Mouse (Mus musculus) WW6 (cell line): Measurements from ENCODE around the gene Hoxd3.

Source experiments
- DNase-seq: peaks from one replicate; pipeline ENCODE4 v3.0.0-alpha.2; 2013; ENCODE audit warnings: low read depth, low spot score

The Hoxd3 gene

DNA sequence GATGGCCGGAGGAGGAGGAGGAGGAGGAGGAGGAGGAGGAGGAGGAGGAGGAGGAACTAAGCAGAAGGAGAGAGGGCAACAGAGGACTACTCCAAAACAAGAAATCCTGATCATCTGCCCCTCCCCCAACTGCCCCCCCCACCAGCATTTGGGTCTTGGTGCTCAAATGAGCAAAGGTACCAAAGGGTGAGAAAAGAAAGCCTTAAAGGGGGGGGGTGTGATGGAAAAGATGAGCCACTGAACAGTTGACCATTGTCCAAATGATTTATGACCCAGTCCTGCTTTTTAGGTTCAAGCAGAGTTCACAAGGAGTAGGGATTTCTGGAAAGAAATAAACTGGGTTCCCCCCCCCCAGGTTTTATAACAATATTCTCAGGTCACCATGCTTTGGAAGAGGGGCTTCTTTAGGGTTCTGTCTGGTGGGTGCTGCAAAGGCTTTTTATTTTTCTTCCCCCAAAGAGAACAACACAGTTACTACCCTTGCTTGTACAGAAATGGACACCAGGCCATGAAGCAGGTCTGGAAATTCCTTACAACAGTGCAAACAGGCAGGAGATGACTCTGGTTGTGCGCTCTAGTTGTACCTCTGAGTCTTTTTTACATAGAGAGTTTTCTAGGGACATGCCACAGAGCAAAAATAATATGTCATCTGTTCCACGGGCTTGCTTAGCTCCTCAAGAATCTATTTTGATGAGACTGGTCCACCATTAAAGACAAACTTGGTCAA lies 29.7 kb downstream of the Hoxd3 start:
- DNase-seq: no peak

- no peak for DNase-seq
Observed at GRCm38 (mm10) chr2:74741979-74742277, 30.2 kb downstream of the Hoxd3 start.

DNA sequence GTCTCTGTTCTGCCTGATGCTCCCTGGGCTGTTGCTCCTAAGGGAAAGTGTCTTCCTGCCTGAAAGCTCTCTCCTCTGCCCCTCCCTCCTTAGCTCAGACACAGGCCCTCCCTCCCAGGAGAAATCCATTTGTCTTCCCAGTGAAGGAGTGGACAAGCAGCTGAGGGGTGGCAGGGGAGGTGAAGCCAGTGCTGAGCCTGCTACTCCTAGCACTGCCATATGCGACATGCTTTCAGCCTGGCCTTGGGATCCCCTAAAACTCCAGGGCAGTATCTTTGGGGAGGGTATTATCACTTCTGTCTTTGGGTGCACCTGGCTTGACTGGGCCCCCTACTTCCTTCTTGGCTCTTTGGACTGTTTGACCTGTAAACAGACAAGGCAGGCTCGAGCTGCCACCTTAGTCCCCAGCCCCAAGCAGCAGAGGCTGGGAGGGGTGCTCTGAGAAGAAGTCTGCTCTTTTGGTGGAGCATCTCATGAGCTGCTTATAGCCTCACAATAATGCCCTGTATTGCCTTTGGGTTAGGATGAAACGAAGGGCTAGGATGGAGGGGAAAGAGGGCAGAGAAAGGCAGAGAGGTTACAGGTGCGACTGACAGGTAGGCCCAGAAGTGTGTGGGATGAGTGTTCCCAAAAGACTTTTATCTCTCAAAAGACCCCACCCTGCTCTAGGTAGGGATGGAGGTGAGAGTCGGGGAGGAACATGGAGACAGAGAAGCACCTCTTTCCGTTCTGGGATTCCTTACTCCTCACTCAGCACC lies 34.0 kb downstream of the Hoxd3 start:
- no peak for DNase-seq

DNA sequence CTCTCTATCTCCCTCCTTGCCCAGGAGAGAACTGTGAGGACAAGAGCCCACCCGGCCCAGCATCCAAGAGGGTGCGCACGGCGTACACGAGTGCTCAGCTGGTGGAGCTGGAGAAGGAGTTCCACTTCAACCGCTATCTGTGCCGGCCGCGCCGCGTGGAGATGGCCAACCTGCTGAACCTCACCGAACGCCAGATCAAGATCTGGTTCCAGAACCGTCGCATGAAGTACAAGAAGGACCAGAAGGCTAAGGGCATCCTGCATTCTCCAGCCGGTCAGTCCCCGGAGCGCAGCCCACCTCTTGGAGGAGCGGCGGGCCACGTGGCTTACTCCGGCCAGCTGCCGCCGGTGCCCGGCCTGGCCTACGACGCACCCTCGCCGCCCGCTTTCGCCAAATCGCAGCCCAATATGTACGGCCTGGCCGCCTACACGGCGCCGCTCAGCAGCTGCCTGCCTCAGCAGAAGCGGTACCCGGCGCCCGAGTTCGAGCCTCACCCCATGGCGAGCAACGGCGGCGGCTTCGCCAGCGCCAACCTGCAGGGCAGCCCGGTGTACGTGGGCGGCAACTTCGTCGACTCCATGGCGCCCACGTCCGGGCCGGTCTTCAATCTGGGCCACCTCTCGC lies 34.7 kb downstream of the Hoxd3 start:
- DNase-seq: no peak

DNA sequence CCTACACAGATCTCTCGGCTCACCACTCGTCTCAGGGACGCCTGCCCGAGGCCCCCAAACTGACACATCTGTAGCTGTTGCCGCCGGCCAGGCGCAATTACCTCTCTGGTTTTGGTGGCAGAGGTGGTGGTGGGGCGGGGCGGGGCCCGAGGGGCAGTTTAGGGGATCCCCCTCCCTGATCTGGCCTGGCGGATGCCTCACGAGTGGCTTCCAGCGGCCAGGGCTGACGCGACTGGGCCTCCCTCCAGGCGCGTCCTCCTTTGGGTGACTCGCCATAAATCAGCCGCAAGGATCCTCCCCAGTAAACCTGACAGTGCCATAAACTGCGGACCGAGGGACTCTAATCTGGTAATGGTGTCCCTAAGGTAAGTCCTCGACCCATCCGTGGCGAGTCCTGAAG lies 35.3 kb downstream of the Hoxd3 start:
- no peak for DNase-seq

GRCm38 (mm10) chr2:74747661-74748141 lies 36.0 kb downstream of the Hoxd3 start:
- no peak for DNase-seq

DNA sequence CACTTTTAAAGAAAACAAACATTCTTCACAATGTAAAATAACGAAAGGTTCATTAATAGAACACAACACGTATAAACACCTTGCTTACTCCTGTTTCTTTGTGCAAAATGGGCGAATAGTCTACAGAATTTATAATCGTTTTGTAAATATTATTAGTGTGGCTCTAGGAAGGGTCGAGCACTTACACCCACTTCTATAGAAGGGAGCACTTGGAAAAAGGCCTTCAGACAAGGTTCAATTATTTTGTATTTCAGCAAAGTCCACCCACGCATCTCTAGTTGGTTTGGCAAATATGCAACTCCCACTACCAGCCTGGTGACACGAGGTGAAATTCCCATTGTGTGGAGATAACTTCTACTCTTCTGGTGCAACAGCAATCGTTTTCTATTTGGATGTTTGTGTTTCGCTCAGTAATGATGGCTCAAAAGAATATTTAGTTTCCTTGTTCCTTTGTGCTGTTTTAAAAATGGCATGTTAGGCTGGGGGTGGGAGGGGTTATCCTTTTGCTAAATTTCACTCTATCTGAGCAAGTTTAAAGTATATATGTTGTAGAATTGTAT lies 36.8 kb downstream of the Hoxd3 start:
- no peak for DNase-seq

DNA sequence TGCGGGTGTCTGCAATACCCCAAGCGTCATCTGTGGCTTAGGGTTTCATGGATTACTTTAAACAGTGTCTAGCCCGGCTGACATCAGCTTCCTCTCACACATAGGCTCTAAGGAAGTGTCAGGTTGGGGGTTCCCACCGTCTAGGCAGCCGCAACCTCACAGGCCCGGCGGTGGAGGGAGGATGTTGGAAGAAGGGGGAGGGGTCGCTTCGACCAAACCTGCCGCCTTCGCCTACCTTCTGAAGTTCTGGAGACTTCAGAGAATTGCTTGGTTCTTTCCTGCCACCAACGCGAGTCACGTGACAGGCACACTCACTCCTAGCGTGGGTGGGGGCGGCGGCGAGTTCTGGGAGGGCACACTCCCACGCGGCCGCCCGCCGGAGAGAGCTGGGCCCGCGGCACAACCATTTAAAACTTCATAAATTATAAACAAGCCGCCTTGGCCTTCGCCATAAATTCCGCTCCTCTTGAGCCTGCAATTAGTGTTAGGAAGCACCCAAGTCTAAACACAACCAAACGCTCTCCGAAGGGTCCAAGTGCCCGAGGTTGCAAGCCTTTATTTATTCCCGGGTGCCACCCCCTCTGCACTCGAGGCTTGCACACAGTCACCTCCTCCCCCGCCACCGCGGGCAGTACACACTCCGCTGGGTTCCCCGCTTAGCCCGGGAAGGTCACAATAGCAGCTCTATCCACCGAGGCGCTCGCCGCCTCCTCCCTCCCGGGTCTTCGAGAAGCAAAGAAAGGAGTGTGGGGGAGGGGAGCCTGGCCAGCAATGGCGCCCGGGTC lies 37.8 kb downstream of the Hoxd3 start:
- no peak for DNase-seq

GRCm38 (mm10) chr2:74750731-74751250 lies 39.1 kb downstream of the Hoxd3 start:
- DNase-seq: no peak

DNA sequence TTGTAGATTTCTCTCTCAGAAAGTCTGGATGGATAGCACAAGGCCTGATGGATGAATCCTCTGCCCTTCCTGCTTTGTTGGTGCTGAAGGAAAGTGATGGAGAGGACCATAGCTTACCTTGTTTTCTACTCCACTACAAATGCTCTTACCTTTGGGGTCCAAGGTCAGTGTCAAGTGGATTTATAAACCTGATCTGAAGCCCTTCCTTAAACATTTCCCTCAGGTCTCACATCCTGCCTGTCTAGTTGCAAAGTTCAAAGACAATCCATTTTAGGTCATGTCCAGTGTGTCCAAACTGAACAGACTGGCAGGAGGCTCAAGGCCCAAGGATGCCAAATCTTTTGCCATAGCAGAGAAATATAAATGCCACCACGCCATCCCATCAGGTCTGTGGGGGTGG lies 40.1 kb downstream of the Hoxd3 start:
- DNase-seq: no peak

- DNase-seq: no peak
Observed at GRCm38 (mm10) chr2:74752431-74753174, 40.9 kb downstream of the Hoxd3 start.

DNA sequence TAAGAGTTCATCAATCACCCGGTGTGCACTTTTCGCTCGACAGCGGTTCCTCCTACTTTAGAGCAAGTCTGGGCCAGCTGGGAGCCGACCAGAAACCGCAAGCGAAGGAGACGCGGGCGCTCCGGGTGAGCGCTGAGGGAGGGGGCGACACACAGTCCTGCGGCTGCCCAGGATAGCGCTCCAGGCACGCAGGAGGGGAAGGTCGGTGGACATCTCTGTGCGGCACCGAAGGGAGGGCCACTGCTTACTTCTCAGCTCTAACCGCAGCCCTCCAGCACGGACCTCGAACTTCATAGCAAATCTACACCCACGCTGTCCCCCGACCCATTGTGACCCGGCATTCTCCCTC lies 41.4 kb downstream of the Hoxd3 start:
- no peak for DNase-seq

DNA sequence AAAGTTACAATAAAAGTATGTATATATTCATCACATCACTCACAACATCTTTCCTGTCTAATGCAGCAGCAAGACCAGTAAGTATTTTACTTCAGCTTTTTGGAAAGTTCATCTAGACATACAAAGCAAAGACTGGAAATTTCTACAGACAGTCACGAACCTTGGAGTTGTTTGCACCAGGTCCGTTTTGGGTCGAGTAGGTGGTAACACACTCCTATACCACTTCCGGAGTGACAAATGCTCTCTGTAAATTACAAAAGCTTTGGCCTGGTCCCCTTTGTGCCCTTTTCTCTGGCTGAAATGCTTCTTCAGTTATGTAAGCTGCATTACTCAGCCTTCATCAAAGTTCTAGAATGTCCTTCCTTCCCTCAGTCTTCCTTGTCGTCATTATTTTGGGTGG lies 42.0 kb downstream of the Hoxd3 start:
- DNase-seq: no peak

- DNase-seq: no peak
Observed at GRCm38 (mm10) chr2:74760146-74760545, 48.4 kb downstream of the Hoxd3 start.

GRCm38 (mm10) chr2:74761941-74762340 lies 50.2 kb downstream of the Hoxd3 start:
- no peak for DNase-seq

GRCm38 (mm10) chr2:74762522-74763244 lies 51.0 kb downstream of the Hoxd3 start, which contains the start of gene Hoxd1:
Gene Hoxd1 (plus strand): TSS chr2:74762980.
- DNase-seq: no peak

DNA sequence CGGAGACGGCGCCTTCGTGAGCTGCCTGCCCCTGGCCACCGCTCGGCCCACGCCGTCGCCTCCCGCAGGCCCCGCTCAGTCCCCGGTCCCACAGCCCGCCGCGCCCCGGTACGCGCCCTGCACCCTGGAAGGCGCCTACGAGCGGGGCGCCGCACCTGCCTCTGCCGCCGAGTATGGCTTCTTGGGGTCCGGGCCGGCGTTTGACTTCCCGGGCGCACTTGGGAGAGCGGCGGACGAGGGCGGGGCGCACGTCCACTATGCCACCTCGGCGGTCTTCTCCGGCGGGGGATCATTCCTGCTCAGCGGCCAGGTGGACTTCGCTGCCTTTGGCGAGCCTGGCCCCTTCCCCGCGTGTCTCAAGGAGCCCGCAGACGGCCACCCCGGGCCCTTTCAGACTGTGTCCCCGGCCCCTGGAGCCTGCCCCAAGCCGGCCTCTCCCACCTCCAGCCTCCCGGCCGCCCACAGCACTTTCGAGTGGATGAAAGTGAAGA lies 51.6 kb downstream of the Hoxd3 start:
- DNase-seq: no peak

GRCm38 (mm10) chr2:74763976-74764375 lies 52.2 kb downstream of the Hoxd3 start:
- no peak for DNase-seq

GRCm38 (mm10) chr2:74774359-74774758 lies 62.6 kb downstream of the Hoxd3 start:
- DNase-seq: no peak
